Mouse (Mus musculus): ENCODE measurements around the gene Cyb5b. TPM values are rescaled to one million over a fixed set of nuclear protein-coding genes. Genes with fewer than 3 reads are reported as not detected.

Gene Cyb5b
- total RNA-seq, 2 experiments from 2014 or later, result 320 to 493 TPM

DNA sequence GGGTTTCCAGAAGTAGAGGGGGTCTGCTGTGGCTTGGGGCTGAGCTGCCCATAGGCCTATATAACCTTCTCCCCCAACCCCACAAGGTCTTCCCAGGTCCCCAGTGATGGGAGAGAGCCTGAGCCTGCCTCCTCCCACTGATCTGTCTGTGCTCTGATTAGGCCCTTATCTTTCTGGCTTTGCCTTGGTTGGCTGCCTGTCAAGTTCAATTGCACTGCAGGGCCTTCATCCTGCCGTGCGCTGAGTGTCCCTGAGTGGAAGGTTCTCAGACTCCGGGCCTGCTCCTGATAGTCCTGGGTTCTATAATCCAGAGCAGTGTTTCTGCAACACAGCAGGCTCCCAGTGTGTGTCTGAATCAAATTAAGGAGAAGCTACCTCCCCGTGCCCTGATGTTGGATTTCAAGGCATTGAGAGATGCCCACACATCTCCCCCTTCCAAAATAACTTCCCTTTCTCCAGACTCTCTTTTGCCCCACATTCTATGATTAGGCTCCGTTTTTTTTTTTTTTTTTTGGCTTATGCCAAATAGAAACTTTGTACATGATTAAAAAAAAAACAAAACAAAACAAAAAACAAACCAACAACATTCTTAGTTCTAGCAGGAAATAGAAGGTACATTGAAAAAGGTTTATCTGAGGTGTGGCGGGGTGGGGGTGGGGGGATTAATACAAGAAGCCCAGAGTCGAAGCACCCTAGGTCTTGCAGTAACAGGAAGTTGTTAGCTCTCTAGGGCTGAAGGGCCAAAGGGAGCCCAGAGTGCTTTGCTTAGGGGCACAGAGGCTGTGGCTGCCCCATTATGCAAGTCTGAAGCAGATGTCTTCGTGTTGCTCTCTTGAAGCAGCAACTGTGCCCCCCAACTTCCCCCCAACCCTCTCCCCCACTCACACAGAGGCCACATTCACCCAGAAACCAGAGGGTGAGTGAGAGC, 71.7 kb downstream of the Cyb5b start:
- peak; percentile 44 to 60 for DNase-seq (ENCODE audit: low spot score in 2 of 2)

DNA sequence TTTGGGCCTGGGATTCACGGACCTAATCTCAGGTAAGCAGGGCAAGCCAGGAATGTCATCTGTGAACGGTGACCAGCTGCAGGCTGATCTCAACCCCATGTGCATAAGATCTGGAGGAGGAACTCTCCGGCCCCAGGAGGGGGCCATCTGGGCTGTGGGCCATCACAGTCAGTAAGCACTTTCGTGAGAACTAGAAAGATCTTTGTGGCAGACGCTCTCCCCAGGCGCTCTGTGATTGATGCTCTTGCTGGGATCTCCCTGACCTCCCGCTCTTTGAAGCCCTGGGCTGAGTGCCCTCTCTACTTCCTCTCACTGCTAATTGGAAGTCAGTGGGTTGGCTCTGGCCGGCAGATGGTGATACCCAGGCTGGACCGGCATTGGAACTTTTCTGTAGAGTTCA, 75.7 kb downstream of the Cyb5b start:
- DNase-seq (ENCODE audit: low spot score in 2 of 2), result no peak

DNA sequence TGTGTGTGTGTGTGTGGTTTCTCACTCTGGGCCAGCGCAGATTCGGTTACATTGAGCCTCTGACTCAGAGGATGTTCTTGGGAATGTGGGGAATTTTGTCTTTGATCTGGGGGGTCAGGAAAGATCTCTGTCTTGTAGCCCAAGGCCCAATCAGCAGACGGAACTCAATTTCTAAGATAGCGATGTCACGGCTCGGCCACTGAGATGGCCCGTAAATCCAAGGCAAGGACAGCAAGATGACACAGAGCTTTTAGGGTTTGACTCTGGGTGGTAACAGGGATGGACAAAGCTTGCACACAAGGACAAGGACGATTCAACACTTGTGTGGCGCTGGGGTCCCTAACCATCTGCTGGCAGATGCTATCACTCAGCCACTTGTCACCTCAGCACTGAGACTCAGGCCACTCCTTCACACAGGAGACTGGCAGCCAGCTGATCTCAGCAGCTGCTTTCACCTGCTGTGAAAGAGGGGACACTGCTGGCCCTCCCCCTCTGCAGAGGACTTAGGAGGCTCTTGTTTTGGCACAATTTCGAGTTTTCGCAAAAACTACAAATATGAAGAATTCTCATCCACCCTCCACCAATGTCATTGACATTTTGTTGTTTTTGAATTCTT, 76.7 kb downstream of the Cyb5b start:
- no peak for DNase-seq (ENCODE audit: low spot score in 2 of 2)

DNA sequence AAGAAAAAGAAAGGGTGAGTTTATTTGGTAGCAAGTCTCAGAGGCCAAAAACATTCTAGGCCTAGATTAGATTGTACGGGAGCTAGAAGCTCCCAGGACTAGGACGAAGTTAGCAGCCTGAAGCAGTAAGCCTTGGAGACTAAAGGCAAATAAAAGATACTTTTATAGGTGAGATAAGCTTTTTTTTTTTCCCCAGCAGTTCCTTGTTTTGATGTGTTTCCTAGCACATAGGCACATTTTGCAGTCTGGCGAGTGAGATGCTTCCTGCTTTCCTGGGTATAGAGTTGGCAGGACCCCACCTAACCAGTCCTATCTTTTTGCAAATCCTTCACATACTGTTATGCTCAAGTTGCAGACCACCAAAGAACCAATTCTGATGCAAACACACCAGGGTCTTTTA, 82.8 kb downstream of the Cyb5b start:
- DNase-seq (ENCODE audit: low spot score in 2 of 2), result no peak

DNA sequence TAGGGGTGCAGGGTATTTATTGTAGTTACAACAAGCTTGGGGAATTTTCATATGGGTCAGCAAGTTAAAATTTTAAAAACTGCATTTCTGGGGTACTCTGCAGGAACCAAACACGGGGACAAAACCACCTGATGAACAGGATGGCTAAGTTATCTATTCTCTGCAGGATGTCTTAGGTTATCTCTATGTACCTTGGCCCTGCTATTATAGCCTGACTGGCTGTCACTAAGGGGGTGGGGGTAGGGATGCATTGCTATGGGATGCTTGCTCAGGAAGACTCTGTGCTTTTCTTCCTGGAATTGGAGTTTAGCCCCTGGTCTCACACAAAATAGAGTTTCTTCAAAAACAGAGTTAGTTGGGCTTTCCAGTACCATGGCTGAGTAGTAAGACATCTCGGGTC, 83.3 kb downstream of the Cyb5b start:
- no peak for DNase-seq (ENCODE audit: low spot score in 2 of 2)

Other genes with a start within 250 kb of the Cyb5b start
- 10 to 100 TPM; 16.9 to 20.9 TPM for gene Sntb2, start 214.9 kb upstream of the Cyb5b start, total RNA-seq (2021)
- 10 to 100 TPM; 77.8 to 82.3 TPM for gene Vps4a, start 119.4 kb upstream of the Cyb5b start, total RNA-seq (2021)
- gene Pdf, start 102.0 kb upstream of the Cyb5b start, total RNA-seq (2021), result 10 to 100 TPM; 41.8 to 53.9 TPM
- 10 to 100 TPM; 33.2 to 35.3 TPM for gene Cog8, start 94.0 kb upstream of the Cyb5b start, total RNA-seq (2021)
- gene Nip7, start 93.8 kb upstream of the Cyb5b start, total RNA-seq (2021), result 10 to 100 TPM; 47.5 to 54.1 TPM
- not detected for gene Tmed6, start 85.0 kb upstream of the Cyb5b start, total RNA-seq (2021)
- 10 to 100 TPM; 20.5 to 22.6 TPM for gene Terf2, start 54.1 kb upstream of the Cyb5b start, total RNA-seq (2021)
- gene Nfat5, start 142.8 kb downstream of the Cyb5b start, total RNA-seq (2021), result 100 to 1,000 TPM in 1 of 2 experiments, 10 to 100 TPM in 1; 66.5 to 101 TPM

Measured in adrenal gland, adult 18-20 months (tissue).